Mouse (Mus musculus): ENCODE data around the gene St6galnac5.
A peak's percentile ranks its signal among the peaks of the same experiment; 100 is the strongest.

St6galnac5 gene

GRCm38 (mm10) chr3:152949233-152949777, 32.7 kb downstream of the St6galnac5 start:
- DNase-seq: no peak

- DNase-seq: no peak
These were observed 33.5 kb downstream of the St6galnac5 start for GRCm38 (mm10) chr3:152948556-152948955.

- DNase-seq: no peak
These were observed 34.9 kb downstream of the St6galnac5 start for GRCm38 (mm10) chr3:152947031-152947640.

GRCm38 (mm10) chr3:152944766-152945165, 37.3 kb downstream of the St6galnac5 start:
- peak; percentile 15 for DNase-seq

- DNase-seq: peak; percentile 41
These were observed 39.1 kb downstream of the St6galnac5 start for GRCm38 (mm10) chr3:152942985-152943384.

- no peak for DNase-seq
These were observed 40.4 kb downstream of the St6galnac5 start for GRCm38 (mm10) chr3:152941671-152942070.

- no peak for DNase-seq
These were observed 45.7 kb downstream of the St6galnac5 start for GRCm38 (mm10) chr3:152936313-152936712.

- no peak for DNase-seq
These were observed 48.3 kb downstream of the St6galnac5 start for GRCm38 (mm10) chr3:152933737-152934136.

GRCm38 (mm10) chr3:152932544-152932943, 49.5 kb downstream of the St6galnac5 start:
- DNase-seq: no peak

- no peak for DNase-seq
These were observed 50.0 kb downstream of the St6galnac5 start for GRCm38 (mm10) chr3:152932096-152932495.

- no peak for DNase-seq
These were observed 50.7 kb downstream of the St6galnac5 start for GRCm38 (mm10) chr3:152931354-152931753.

- peak; percentile 32 for DNase-seq
These were observed 52.2 kb downstream of the St6galnac5 start for GRCm38 (mm10) chr3:152929788-152930281.

GRCm38 (mm10) chr3:152929256-152929787, 52.7 kb downstream of the St6galnac5 start:
- no peak for DNase-seq

- peak; percentile 27 for DNase-seq
These were observed 53.6 kb downstream of the St6galnac5 start for GRCm38 (mm10) chr3:152928287-152928975.

GRCm38 (mm10) chr3:152926166-152926565, 55.9 kb downstream of the St6galnac5 start:
- DNase-seq: no peak

- DNase-seq: no peak
These were observed 56.7 kb downstream of the St6galnac5 start for GRCm38 (mm10) chr3:152925364-152925763.

GRCm38 (mm10) chr3:152923530-152923929, 58.5 kb downstream of the St6galnac5 start:
- DNase-seq: no peak

GRCm38 (mm10) chr3:152920365-152920764, 61.7 kb downstream of the St6galnac5 start:
- no peak for DNase-seq

- no peak for DNase-seq
These were observed 62.9 kb downstream of the St6galnac5 start for GRCm38 (mm10) chr3:152919101-152919500.

- DNase-seq: no peak
These were observed 64.5 kb downstream of the St6galnac5 start for GRCm38 (mm10) chr3:152917579-152917978.

GRCm38 (mm10) chr3:152914376-152914775, 67.7 kb downstream of the St6galnac5 start:
- DNase-seq: no peak

GRCm38 (mm10) chr3:152913625-152914024, 68.4 kb downstream of the St6galnac5 start:
- DNase-seq: no peak

GRCm38 (mm10) chr3:152913150-152913549, 68.9 kb downstream of the St6galnac5 start:
- no peak for DNase-seq

Measured in lung, postnatal 36 days (tissue).